Mouse (Mus musculus): ENCODE results near the gene Nucks1.

The Nucks1 gene

GRCm38 (mm10) chr1:131919052-131919451, 8.7 kb downstream of the Nucks1 start:
- no peak for DNase-seq (ENCODE audit: low spot score)

- no peak for DNase-seq (ENCODE audit: low spot score)
Measured at GRCm38 (mm10) chr1:131922100-131922499, 11.8 kb downstream of the Nucks1 start.

GRCm38 (mm10) chr1:131933471-131933870, 23.1 kb downstream of the Nucks1 start:
- no peak for DNase-seq (ENCODE audit: low spot score)

GRCm38 (mm10) chr1:131937659-131938305, 27.4 kb downstream of the Nucks1 start:
- peak; percentile 21 for DNase-seq (ENCODE audit: low spot score)

DNA sequence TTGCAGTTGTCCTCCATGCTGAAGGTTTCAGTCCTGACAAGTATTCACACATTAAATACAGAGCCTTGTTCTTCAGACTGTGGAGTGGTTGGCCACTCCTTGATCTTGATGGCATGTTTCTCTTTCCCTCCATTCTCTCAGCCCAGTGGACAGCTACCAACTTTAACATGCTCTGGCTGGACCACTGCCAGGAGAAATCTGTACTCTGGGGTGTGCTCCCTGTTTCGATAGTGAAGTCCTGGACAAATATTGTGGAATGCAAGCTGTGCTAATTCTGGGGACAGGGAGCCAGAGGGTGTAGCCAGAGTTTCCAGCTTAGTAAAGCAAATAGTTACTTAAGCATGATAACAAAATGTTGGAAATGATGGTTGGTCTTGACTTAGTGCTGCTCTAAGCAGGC, 28.5 kb downstream of the Nucks1 start:
- no peak for DNase-seq (ENCODE audit: low spot score)

DNA sequence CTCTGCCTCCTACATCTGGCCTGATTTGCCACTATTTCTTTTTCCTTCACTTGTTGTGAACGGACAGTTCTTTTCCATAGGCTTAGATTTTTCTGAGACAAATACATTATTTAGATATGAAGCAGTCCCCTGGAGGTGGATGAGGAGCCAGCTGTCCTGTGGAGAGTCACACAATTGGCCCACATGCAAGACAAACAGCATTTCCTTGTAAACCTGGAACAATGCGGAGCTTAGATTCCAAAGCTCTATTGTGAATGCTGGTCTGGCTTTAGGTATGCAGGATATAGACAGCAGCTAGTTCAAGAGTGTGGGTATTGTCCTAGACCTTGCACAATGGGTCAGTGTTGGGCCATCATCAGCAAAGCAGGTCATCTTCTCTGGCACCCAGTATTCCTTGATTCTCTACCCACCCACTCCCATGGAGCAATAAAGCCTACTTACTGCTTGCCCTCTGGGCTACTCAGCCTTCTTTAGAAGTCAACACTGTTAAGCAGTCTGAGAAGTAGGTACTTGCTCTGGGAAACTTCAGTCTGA, 30.4 kb downstream of the Nucks1 start:
- no peak for DNase-seq (ENCODE audit: low spot score)

GRCm38 (mm10) chr1:131941501-131941900, 31.2 kb downstream of the Nucks1 start:
- DNase-seq (ENCODE audit: low spot score), result no peak

DNA sequence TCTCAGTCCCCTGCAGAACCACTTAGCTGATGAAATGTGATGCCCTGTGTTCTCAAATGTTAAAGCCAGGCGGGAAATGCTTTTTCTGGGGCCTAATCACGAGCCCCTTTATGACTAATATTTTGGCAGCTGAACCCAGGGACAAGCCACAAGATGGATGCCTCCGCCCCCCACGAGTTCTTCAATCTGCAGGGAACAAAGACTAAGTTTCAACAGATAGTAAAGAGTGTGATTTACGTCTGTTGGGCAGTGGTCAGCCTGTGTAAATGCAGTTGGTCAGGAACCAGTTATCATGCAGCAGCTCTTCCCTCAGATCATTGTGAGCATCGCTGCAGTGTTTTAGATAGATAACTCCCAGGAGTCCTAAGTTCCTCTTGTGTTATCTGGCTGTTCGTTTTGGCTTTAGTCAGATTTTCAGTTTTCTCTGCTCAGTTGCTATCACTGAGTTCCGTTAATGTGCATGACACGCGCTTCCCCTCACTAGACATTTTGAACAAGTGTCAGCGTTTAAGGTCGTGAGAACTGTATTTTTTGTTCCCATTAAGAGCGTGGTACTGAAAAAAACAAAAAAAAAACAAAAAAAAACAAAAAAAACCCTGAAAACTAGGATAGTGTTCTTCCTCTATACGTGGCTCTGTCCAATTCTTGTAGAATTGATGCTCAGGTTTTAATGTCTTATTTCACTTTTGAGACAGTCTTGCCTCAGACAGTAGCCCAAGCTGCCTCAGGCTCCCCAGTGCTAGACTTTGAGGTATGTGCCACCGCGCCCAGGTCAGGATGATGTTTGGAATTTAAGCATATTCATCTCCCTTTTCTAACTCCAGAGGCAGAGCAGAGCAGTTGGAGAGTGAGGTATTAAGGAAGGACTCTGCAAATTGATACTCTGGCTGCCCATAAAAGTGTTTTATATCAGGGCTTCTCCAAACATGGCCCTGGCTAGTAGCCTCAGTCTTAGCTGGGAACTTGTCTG, 32.6 kb downstream of the Nucks1 start:
- no peak for DNase-seq (ENCODE audit: low spot score)

DNA sequence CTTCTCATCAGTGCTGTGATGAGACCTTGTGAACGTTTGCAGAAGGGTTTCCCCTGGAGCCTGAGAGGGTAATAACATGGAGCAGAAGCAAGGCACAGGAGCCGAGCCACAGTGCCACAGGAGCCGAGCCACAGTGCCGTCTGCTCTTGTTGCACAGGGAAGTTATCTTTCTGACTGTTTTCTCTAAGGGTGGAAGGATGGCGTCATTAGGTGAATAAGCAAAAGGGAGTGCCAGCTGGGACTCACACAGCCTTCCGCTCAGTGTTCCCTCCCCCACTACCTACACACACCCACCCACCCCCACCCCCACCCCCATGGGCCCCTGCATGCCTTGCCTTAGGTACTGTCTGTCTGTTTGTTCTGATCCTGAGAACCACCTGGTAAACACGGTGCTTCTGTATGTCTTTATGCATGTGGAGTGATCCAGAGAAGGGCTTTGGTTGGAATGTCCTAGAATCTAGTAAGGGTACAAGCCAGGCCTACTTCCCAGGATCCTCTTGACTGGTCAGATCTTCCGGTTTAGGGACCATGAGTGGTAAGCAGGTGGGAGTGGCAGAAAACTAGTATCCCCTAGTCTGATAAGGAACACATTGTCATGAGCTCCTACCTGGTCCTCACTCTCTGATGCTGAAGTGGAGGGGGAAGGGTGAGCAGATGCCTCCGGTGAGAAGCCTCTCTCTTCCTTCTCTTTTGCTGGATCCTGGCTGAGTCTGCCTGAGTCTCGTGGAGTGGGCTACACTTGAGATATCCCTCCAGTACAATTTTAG, 35.5 kb downstream of the Nucks1 start:
- no peak for DNase-seq (ENCODE audit: low spot score)

DNA sequence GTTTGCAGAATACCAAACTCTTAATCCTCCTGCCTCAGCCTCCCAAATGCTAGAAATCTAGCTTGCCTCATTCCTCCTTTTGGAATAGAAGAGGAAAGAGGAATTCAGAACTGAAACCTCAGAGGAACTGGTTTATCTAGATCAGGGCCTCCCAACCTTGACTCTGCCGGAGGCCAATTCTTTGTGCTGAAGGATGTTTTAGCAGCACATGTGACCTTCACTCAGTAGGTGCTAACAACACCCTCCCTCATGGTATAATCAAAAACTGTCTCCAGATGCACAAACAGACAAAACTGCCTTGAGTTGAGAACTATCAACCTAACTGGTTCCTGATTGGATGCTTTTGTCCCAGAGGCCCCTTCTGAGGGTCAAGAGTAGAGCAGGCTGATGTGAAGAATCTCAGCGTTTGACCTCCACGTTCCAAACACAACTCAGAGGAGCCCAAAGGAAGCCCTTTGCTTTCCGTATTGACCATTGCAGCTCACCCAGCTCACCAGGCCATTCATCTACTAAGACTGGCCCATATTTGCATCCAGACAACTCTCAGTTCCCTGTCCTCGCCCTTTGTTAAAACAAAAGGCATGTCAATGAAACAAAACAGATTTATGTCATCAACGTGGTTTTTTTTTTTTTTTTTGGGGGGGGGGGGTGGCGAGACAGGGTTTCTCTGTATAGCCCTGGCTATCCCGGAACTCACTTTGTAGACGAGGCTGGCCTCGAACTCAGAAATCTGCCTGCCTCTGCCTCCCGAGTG, 36.3 kb downstream of the Nucks1 start:
- DNase-seq (ENCODE audit: low spot score), result no peak

- DNase-seq (ENCODE audit: low spot score), result no peak
Measured at GRCm38 (mm10) chr1:131947997-131948525, 37.7 kb downstream of the Nucks1 start.

GRCm38 (mm10) chr1:131954242-131954865, 44.0 kb downstream of the Nucks1 start:
- DNase-seq (ENCODE audit: low spot score), result no peak

- DNase-seq (ENCODE audit: low spot score), result no peak
Measured at GRCm38 (mm10) chr1:131955131-131955757, 44.9 kb downstream of the Nucks1 start.

DNA sequence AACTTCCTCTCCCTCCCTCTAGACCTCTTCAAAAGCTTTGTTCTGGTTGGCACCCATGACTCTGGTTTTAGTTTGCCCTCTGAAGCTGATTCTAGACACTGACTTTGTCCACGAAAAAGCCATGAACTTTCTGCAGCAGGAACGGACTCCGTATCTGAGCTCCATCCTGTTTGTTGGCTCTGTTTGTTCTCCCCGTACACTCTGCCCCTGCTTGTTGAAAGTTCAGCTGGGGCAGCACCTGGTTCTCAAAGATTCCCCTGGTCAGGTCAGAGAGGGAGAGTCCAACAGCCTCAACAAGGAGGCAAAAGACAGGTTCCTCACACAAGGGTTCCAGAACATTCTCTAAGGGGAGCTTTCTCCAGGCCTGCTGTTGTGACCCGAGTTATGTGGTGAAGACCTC, 47.1 kb downstream of the Nucks1 start:
- DNase-seq (ENCODE audit: low spot score), result no peak

GRCm38 (mm10) chr1:131961004-131961403, 50.7 kb downstream of the Nucks1 start:
- DNase-seq (ENCODE audit: low spot score), result no peak

- no peak for DNase-seq (ENCODE audit: low spot score)
Measured at GRCm38 (mm10) chr1:131962606-131963084, 52.3 kb downstream of the Nucks1 start, which contains the start of gene Slc45a3. Gene Slc45a3, plus strand, starts transcription at chr1:131962967.

DNA sequence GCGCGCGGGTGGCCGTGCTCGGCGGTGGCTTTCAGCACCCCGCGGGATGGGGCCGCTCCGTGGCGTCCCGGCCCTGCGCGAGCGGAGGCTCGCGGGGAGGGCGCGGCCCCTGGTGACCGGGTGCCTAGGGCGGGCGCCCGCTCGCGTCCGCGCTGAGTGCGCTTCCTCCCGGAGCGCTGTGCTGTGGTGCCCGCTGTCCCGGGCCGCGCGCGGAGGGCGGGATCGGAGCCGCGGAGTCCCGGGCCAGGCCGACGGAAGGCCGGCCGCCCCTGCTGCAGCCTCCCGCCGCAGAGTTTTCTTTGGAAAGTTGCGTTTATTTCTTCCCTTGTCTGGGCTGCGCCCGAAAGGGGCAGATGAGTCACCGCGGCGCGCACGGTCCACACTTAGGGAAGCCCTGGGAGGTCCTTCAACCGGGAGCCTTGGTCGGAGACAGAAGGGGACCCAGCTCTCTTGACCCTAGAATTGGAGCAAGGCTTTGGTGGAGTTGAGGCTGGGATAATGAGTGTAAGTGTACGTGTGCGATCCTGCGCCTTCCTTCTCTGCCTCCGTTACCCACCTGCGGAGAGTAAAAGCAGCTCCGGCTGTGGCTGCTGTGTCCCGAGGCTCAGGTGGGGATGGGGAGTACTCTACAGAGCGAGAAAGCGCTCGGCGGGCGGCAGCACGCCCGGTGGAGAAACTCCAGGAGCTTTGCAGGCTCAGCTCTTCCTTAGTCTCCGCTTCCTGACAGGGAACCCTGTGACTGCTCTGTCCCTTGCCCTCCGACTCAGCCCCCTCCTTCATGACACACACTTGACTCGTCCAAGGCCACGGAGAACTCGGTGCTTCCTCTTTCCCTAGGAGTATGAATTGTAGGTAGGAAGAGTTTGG, 53.0 kb downstream of the Nucks1 start:
- DNase-seq (ENCODE audit: low spot score), result no peak

- no peak for DNase-seq (ENCODE audit: low spot score)
Measured at GRCm38 (mm10) chr1:131964100-131964499, 53.8 kb downstream of the Nucks1 start.

DNA sequence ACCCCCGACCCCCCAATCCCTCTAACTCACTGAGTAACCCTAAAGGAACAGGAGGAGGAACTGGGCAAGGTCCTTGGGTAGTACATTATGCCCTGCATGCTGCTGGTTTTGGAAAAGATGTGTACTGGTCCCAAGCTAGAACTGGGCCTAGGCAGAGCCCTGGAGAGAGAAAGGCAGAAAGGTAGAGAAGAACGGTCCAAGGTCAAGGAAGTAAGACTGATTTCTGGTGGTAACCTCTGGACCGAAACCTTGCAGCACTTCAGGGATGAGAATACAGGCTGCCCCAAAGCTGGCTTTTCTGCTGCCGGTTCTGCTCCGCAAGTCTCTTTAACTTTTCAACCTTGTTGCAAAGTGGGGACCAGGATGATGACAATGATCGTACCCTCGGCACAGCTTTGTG, 54.2 kb downstream of the Nucks1 start:
- no peak for DNase-seq (ENCODE audit: low spot score)
